Mouse (Mus musculus): ENCODE data around the gene Xbp1.
"Not testable (repeated sequence)": the region's sequence is repeated elsewhere in the genome, so short reads cannot be mapped to it uniquely, and the experiment has no call there.

Xbp1 gene

DNA sequence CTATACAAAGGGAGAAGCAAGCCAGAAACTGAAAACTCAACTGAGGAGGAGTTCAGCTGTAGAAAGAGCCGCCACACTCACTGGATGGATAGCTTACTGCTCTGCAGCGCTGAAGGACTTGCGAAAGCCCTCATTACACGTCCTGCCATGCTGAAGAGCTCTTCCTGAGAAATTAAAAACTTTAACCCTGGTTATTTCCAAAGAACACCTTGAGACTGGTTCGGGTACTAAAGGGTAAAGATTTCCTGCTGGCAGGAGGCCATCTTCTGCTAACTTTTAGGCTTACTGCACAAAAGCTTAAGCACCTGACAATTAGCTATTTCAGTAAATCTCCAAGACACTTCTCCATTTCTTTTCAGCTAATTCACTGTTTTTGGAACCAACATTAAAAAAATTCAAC lies 9.7 kb downstream of the Xbp1 start:
- DNase-seq = no peak

DNA sequence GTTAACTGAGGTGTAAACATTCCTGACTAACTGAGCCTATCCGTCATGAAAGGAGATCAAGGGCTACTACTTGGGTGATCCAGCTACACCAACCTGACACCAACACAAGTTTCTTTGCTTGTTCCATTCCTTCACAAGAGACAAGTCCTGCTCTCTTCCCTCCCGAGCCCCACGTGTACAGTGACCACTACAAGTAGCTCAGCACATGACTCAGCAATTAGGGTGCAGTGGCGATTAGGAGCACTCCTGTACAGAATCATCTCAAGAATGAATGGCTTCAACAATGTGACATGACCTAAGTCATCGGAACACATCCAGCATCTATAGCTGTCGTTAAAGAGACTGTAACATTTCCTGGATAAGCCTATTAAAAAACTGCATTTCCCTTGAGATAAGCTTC lies 10.3 kb downstream of the Xbp1 start:
- DNase-seq = no peak

DNA sequence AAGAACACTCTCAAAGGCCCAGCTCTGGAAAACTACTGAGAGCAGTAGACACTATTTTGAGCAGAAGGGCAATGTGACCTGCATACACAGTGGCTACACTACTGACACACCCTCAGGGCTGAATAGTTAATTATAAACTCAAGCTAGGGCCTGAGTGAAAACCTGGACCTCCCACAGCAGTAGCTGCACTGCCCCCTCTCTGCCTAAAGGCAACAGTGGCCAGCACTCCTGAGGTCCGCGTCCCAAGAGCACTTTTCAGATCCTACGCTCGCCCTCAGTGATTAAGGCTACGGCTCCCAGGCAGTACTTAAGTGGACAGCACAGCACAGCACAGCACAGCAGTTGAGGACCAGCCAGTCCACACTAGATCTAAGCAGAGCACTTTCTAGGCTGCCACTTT lies 12.6 kb downstream of the Xbp1 start:
- no peak for DNase-seq

DNA sequence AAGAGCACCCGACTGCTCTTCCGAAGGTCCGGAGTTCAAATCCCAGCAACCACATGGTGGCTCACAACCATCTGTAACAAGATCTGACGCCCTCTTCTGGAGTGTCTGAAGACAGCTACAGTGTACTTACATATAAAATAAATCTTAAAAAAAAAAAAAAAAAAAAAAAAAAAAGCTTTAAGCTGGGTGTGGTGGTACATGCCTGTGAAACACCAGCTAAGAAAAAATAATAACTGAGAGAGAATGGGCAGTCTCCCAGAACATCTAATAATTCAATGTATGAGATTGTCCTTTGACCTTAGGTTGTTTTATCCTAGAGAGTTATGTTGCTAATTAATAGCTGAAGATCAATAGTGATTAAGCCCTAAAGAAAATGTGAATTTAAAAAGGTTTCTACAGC lies 17.0 kb downstream of the Xbp1 start:
- DNase-seq = not testable (repeated sequence)

DNA sequence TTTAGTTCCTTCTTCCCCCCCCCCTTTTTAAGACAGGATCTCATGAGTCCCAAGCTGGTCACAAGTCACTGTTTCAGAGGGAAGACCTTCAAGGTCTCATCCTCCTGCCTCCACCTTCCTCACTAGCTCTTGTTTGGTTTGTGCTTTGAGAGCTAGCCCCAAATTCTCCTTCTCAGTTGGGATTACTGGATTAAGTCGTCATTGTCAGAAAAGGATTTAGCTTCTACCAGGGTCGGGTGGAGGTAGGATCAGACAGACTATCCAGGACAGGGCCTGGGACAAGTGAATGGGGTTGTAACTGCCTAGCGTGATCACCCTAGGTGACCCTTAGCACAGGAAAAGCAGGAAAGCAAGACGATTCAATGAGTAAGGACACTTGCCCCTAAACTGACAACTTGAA lies 19.9 kb downstream of the Xbp1 start:
- no peak for DNase-seq

DNA sequence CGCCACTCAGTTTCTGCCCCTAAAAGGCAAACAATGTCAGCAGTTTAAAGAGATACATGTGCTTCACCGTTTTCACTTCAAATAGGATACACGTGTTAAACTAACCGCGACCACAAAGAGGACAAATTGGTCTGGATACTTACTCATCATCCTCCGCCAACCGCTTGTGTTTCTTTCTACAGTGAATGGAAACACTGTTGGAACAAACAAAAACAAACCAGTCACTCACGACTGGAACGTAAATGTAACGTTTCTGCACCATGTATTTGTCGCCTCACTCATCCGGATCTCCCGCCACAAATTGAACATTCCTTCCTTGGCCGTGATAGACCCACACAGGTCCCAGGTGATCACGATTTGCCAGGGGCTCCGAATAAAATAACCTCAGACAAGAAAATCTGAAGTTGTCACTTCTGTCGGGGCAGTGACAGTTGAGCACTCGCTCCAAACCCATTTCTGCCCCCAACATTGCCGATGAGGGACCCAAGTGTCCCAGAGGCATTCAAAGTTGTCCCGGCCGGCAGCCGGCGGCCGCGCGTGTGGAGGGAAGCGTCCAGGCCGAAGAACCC lies 20.9 kb downstream of the Xbp1 start:
- DNase-seq = no peak

DNA sequence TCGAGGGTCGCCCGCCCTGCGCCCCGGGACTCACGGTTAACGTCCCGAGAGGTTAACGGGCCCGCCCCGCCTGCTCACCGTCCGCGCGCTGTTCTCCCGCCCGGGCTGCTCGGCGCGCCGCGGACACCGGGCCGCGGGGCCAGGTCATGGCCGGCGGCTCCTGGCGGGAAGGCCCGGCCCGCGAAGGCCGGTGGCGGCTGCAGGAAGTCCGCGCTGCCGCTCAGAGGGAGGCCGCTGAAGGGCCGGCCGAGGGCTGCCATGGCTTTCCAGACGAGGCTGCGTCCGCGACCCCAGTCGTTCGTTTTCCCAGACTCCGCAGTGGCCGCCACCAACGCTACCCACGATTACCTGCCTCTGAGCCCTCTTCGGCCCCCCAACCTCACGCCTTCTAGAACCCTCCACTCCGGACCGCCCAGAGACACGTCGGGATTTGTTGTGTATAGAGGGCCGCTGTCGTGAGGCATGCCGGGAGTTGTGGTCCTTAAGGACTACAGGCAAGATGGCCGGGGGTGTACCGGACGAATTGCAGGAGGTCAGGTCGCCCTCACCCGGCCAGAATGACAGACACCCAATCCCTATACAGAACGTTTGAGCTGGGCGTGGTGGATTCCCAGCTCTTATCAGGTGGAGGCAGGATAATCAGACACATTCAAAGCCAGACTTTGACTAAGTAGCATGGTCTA lies 21.5 kb downstream of the Xbp1 start, which contains the start of gene Ccdc117:
Gene Ccdc117, minus strand, starts transcription at position 389 of the 683 bp plus-strand sequence.
- peak; percentile 86 to 89 for DNase-seq

DNA sequence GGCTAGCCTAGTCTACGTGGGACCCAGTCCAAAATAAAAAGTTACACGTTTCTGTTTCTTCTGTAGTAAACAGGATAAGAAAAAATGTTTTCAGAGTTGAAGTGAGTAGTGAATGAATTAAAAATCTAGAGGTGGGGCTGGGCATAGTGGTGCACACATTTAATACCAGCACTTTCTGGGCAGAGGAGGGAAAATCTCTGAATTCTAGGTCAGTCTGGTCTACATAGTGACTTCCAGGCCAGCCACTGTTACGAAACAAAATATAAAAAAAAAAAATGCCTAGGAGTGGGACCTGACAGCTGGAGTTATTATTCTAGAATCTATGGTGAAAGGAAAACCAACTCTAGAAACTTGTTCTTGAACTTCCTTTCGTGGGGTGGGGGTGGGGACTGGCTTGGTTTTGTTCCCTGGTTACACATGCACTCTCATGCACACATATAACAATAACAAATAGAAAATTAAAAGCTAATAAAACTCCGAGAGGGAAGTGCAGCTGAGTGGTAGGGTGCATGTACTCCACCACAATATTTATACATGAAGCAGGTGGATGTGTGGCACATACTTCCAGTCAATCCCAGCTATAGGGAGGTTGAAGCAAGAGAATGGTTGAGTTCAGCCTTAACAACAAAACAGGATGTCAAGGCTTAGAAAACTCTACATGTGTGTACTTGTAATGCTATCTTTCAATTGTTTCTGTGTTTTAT lies 22.2 kb downstream of the Xbp1 start:
- no peak for DNase-seq

DNA sequence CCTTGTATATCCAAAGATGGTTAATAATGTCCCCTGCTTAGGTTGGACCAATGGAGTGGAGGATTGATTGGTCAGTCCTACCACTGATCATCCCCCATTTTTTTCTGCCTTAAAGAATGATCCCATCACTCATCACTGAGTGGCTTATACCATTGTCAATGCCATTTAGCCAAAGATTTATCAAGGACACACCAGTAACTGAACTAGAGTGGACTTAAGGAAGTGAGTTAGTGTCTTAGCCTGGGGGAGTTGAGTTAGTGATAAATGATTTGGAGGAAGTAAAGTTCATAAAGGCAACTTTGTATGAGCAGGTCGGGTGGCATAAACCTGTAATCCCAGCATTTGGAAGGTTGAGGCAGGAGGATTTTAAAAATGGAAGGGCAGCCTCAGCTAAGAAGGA lies 22.8 kb downstream of the Xbp1 start:
- DNase-seq = no peak

DNA sequence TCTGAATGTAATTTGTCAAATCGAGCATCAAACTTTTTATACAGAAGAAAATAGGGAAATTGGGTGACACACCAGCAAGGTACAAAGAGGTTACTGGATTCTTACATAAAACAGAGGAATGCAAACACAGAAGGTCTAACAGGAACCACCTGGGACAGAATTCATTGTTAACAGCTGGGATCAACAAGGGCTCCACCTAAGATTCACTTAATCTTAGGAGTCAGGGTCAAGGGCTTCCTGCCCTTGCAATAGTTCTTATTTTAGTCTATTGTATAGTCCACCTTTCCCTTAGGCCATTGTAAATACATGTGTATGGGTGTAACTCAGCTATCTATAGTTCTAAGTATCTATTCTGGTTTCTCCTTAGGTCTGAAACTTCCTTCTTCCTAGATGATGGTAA lies 24.2 kb downstream of the Xbp1 start:
- not testable (repeated sequence) for DNase-seq

DNA sequence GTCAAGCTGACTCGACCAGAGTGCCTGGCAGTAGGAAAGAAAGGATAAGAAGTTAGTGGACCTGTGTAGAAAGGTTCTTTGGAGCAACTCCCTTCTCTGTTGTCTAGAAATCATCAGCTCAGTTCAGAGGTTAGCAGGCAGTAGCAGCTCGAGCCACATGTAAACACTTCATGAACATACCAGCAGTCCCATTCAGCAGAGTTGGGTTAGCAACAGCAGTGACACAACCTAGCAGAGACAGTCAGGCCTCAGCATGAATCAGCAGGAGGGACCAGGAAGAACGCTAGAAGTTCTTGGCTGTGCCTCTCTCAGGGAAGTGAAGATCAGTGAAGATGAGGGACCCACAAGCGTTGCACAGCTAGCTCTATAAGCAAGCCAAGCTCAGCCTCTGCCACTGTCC lies 25.0 kb downstream of the Xbp1 start:
- DNase-seq = no peak

DNA sequence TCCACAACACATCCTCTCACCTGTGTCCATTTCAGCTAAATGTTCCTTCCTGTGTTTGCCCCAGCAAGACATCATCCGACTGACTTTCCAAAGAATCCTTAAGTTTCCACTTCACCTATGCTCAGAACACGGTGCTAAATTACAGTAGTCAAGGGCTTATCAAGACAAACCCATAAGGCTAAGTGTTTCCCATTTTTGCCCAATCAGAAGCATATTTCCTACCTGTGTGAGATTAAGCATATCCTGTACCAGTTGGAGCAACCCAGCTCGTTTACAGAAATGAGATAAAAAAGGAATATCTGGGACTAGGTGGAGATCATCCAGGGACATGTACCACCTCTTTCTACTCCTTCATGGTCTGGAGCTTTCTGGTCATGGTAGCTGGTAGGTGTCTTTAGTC lies 26.2 kb downstream of the Xbp1 start:
- DNase-seq = no peak

DNA sequence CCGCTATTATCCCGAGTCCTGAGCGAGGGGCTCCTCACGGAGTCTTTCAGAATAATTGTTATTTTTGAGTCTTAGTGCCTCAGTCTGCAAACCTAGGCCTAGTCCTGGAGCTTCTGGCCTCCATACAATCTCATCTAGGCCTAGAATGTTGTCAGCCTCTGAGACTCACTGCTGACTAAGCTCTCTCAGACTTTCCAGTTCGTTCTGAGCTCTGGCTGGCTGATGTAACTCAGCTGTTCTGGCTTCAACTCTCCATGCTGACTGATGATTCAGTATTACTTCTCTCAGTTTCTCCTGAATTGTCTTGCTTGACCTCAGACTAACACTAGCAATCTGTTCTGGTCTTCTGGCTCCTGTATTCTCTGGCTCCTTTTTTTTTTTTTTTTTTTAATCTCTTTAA lies 31.0 kb downstream of the Xbp1 start:
- no peak for DNase-seq

DNA sequence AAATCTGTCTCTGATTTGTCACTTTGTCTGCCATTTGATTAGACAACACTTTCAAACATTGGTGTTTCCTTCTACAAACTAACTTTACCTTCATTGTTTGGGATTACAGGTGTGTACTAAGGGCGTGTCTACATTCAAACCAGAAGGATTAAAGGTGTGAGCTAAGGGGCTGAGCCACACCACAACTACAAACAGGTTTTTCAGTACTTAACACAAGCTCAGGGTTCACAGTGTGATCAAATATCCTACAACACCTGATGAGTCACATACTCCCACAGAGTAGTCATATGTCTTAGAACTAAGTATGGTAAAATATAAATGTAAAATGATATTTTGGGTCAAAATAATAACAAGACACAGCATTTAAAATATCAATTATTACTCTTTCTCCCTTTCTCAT lies 31.5 kb downstream of the Xbp1 start:
- DNase-seq = no peak

DNA sequence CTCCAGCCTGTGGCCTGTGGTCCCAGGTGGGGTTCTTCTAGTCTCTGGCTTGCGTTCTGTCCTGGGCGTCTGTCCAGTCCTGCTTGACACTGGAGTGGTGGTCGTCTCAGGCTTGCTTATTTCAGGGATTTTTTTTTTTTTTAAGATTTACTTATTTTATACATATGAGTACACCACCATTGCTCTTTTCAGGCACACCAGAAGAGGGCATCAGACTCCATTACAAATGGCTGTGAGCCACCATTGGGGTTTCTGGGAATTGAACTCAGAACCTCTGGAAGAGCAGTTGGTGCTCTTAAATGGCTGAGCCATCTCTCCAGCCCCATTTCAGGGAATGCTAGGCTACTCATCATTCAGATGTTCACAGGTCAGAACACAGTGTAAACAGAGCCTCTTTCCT lies 39.8 kb downstream of the Xbp1 start:
- no peak for DNase-seq

DNA sequence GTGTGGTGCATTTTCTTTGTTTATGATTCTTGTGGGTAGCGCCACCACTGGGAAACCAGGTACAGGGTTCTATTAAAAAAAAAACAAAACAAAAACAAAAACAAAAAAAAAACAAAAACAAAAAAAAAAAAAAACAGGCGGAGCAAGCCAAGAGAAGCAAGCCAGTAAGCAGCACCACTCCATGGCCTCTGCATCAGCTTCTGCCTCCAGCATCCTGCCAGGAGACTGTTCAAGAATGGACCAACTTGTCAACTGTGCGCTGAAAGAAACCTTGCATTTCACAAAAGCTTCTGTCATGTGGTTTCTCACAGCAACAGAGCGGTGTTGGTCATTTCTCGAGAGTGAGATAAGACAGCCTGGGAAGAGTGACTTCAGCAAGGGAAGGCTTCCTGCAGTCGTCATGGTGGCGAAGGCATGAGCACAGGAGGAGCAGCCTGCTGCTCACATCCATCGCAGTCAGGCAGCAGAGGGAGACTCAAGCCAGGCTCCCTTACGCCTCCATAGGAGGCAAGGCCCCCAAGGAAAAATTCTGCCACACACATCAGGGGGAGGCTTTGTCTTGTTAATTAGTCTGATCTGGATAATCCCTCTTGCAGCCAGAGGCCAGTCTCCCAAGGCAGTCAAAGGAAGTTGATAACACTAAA lies 42.3 kb downstream of the Xbp1 start:
- DNase-seq = no peak

DNA sequence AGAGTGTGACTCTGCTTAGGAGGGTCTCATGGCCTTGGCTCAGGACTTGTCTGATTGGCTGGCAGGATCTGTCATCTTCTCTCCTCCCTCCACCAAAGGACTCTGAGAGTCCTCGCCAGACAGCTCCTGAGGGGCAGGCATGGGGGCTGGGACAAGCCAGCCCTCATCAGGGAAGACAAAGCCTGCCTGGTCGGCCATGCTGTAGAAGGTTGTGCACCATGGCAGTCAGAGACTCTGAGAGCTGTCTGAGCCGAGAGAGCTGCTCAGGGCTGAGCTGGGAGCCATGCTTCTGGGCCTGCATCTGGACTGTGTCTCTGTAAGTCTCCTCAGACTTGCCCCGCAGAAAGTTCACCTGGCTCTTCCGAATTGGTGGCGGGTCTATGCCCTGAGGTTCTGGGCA lies 43.4 kb downstream of the Xbp1 start:
- no peak for DNase-seq

DNA sequence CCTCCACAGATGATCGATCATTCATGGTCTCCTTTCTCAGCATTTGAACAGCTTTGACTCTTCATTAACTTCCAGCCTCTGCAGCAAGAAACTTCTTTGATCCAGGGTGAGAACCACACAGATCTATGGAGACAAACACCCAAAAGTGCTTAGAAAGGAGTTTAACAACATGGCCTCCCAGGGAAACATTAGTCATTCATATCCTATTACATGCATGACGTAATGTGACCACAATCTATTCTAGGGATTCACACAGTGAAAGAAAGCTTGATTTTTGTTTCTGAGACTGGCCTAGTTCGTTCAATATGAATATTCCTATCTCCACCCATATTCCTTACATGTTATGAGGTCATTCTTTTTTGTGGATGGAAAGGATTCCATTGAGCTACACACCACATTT lies 45.1 kb downstream of the Xbp1 start:
- DNase-seq = no peak

DNA sequence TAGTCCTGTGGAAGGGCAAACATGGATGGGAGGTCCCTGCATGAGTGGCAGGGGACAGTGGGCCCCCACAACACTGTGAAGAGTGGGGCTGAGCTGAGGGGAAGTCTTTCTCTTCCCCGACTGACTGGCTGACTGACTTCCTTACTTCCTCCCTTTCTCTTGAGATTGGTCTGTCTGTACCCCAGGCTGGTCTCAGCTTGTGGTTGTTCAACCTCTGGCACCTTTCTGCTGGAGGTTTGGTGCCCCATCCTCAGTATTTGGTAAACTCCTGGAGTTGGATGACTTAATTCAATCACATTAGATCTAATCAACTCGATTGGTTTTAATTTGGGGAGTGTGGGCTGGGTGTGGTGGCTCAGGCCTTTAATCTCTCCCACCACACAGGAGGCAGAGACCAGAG lies 46.0 kb downstream of the Xbp1 start:
- DNase-seq = no peak

DNA sequence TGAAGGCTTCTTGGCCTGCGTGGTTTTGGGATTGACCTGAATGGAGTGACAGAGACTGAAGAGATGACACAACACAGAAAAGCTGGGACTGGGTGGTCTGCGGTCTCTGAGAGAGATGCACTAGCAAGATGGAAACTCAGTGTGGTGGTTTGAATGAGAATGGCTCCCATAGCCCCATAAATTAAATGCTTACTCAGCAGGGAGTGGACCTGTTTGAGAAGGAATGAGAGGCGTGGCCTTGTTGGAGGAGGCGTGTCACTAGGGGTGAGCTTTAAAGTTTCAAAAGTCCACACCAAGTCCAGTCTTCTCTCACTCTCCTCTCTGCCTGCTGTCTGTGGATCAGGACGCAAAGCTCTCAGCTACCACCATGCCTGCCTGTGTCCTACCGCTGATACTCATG lies 47.2 kb downstream of the Xbp1 start:
- no peak for DNase-seq

DNA sequence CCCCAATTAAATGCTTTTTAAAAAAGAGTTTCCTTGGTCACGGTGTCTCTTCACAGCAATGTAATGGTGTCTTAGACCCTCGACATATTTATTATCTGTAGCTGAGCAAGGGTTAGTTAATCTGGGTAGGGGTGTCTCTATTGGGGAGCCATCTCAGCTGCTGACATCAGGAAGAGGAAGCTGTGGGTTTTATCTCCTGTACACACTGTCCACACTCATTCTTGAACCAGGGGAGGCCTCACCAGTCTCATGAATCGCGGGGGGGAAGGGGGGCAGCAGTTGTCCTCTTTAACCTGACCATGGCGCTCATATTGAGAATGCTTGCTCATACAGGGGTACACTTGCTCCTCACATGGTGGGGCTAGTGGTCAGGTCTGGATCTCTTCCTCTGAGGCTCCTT lies 47.6 kb downstream of the Xbp1 start:
- no peak for DNase-seq

DNA sequence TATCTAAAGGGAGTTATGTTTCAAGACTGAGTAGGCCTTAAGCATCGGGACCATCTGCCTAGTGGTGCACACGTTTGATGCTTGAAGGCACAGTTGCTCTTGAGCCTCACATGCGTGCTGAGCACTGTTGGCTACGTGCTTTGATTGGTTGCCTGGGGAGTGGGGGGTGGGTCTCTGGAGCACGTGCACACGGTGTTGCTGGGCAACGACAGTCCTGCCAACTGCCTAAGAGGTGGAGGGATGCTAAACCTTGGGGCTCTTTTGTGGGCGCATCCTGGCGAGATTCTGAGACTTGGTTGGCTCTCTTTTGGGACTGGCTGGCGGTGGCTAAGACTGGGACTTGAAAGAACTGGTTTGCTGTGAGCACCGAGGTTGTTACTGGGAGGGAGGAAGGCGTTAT lies 49.0 kb downstream of the Xbp1 start, which contains the start of gene Ankrd36:
Gene Ankrd36, plus strand, starts transcription at position 211 of the 400 bp plus-strand sequence.
- no peak for DNase-seq

DNA sequence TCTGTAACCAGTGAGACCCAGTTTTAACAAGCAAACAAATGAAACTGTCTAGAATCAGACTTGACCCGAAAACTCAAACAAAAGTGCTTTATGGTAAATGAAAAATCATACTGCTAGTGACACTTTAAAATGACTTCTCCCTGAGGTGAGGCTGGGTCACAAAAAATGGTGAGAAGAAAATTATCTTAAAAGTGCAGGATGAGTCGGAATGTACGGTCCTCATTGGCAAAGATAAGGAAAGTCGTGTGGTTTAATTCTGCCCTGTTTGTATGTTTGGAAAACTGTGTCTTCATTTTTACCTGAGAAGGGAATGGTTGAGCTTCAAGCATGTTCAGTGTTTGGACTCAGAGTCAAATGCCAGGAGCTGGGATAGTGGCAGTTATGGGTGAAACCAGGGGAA lies 51.4 kb downstream of the Xbp1 start:
- no peak for DNase-seq

DNA sequence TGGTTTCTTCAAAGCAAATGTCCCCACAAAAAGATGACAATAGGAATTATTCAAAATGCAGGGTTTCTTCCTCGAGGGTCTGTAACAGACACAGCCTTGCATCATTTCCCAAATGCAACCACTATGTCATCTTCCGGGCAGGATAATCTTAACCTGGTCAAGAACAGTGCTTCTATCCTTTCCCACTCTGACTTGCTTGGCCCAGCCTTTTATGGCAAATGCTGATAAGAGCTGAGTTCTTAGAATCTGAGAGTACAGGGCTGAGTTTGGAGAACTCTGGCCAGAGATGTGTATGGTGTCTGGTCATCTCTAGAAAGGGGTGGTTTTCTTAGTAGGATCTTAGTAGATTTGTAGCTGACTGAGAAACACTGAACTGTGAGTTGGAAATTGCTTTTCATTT lies 53.4 kb downstream of the Xbp1 start:
- DNase-seq = no peak
